Mouse (Mus musculus): ENCODE measurements around the gene Olfr78. TPM values are rescaled to one million over a fixed set of nuclear protein-coding genes. Genes with fewer than 3 reads are reported as not detected.

Olfr78 gene
- total RNA-seq (2021) (under 1 TPM; 0.57 to 0.86 TPM), polyA plus RNA-seq (2012; rRNA removed) (6.2 and 12.7 TPM in 2 replicates)
- long read RNA-seq = 0 reads

- H3K4me3 ChIP-seq = no peak within 1 kb of the TSS
- H3K36me3 ChIP-seq (ENCODE audit: control insufficient read depth, insufficient read depth, low read length) = no peaks in the 10 kb centered on the region
- no peak for TF ChIP-seq CTCF (IDR thresholded peaks at IDR 0.05)
- no peak for TF ChIP-seq EP300 (IDR thresholded peaks at IDR 0.05; ENCODE audit: insufficient read depth, low read depth, low read length)
- no peak for TF ChIP-seq POLR2A (IDR thresholded peaks at IDR 0.05; ENCODE audit: insufficient read depth, low read depth, low read length)
- intact Hi-C loops (cut with DNase I) = loop anchor here (10.0 kb wide), 1 partner anchor 94 kb away; the partner anchor contains the start of gene Olfr556
- no peaks in the 10 kb centered on the region for H3K27me3 ChIP-seq (ENCODE audit: control insufficient read depth, insufficient read depth, low read length)
- DNase-seq = no peak
- no peaks in the 10 kb centered on the region for H3K4me1 ChIP-seq (ENCODE audit: control insufficient read depth, insufficient read depth, low read length)
- WGBS = 61% methylated on average over 4 of the region's 4 CpGs
- H3K79me2 ChIP-seq (replicated peaks; ENCODE audit: control insufficient read depth, insufficient read depth, low read length) = no peaks in the 10 kb centered on the region
- no peak within 1 kb of the TSS for H3K9ac ChIP-seq (ENCODE audit: low read depth, low read length)
- no peak within 1 kb of the TSS for H3K27ac ChIP-seq
These were observed at the start of gene Olfr78, which contains the start of gene Olfr560 for GRCm38 (mm10) chr7:102759266-102759665. Olfr78 (minus strand) TSS chr7:102759471. Olfr560 (minus strand) TSS chr7:102759366.

GRCm38 (mm10) chr7:102803180-102803579, 43.9 kb upstream of the Olfr78 start, which contains the start of gene Olfr564:
Olfr564 (plus strand) TSS chr7:102803480.
- DNase-seq = no peak
- no peak within 1 kb of the TSS for H3K4me3 ChIP-seq
- no peaks in the 10 kb centered on the region for H3K79me2 ChIP-seq (replicated peaks; ENCODE audit: control insufficient read depth, insufficient read depth, low read length)
- H3K27ac ChIP-seq = no peak within 1 kb of the TSS
- no peak for TF ChIP-seq CTCF (IDR thresholded peaks at IDR 0.05)
- TF ChIP-seq EP300 (IDR thresholded peaks at IDR 0.05; ENCODE audit: insufficient read depth, low read depth, low read length) = no peak
- TF ChIP-seq POLR2A (IDR thresholded peaks at IDR 0.05; ENCODE audit: insufficient read depth, low read depth, low read length) = no peak
- H3K9ac ChIP-seq (ENCODE audit: low read depth, low read length) = no peak within 1 kb of the TSS
- no peaks in the 10 kb centered on the region for H3K4me1 ChIP-seq (ENCODE audit: control insufficient read depth, insufficient read depth, low read length)
- H3K36me3 ChIP-seq (ENCODE audit: control insufficient read depth, insufficient read depth, low read length) = no peaks in the 10 kb centered on the region
- no peaks in the 10 kb centered on the region for H3K27me3 ChIP-seq (ENCODE audit: control insufficient read depth, insufficient read depth, low read length)
- intact Hi-C loops (cut with DNase I) = no loop called here

GRCm38 (mm10) chr7:102770921-102771320, 11.7 kb upstream of the Olfr78 start, which contains the start of gene Olfr561:
Olfr561 (plus strand) TSS chr7:102771221.
- no peak within 1 kb of the TSS for H3K27ac ChIP-seq
- TF ChIP-seq POLR2A (IDR thresholded peaks at IDR 0.05; ENCODE audit: insufficient read depth, low read depth, low read length) (no peak), EP300 (IDR thresholded peaks at IDR 0.05; ENCODE audit: insufficient read depth, low read depth, low read length) (no peak), CTCF (IDR thresholded peaks at IDR 0.05) (no peak)
- no peak within 1 kb of the TSS for H3K9ac ChIP-seq (ENCODE audit: low read depth, low read length)
- no peaks in the 10 kb centered on the region for H3K79me2 ChIP-seq (replicated peaks; ENCODE audit: control insufficient read depth, insufficient read depth, low read length)
- WGBS = 42% methylated on average over 2 of the region's 2 CpGs
- H3K4me3 ChIP-seq = no peak within 1 kb of the TSS
- no peaks in the 10 kb centered on the region for H3K36me3 ChIP-seq (ENCODE audit: control insufficient read depth, insufficient read depth, low read length)
- H3K4me1 ChIP-seq (ENCODE audit: control insufficient read depth, insufficient read depth, low read length) = no peaks in the 10 kb centered on the region
- H3K27me3 ChIP-seq (ENCODE audit: control insufficient read depth, insufficient read depth, low read length) = no peaks in the 10 kb centered on the region
- intact Hi-C loops (cut with DNase I) = no loop called here
- DNase-seq = no peak

GRCm38 (mm10) chr7:102752086-102752485, 7.2 kb downstream of the Olfr78 start:
- H3K36me3 ChIP-seq (ENCODE audit: control insufficient read depth, insufficient read depth, low read length) = no peaks in the 10 kb centered on the region
- H3K9ac ChIP-seq (ENCODE audit: low read depth, low read length) = no peak overlapping the region
- no peaks in the 10 kb centered on the region for H3K27me3 ChIP-seq (ENCODE audit: control insufficient read depth, insufficient read depth, low read length)
- TF ChIP-seq CTCF (IDR thresholded peaks at IDR 0.05) = peak; percentile 62
- TF ChIP-seq POLR2A (IDR thresholded peaks at IDR 0.05; ENCODE audit: insufficient read depth, low read depth, low read length) = no peak
- TF ChIP-seq EP300 (IDR thresholded peaks at IDR 0.05; ENCODE audit: insufficient read depth, low read depth, low read length) = no peak
- no peaks in the 10 kb centered on the region for H3K79me2 ChIP-seq (replicated peaks; ENCODE audit: control insufficient read depth, insufficient read depth, low read length)
- intact Hi-C loops (cut with DNase I) = loop anchor here (2.0 to 10.0 kb wide), 2 partner anchors 87 to 239 kb away; partner anchors contain the start of gene Olfr556
- no peak overlapping the region for H3K27ac ChIP-seq
- no peak overlapping the region for H3K4me3 ChIP-seq
- no peak for DNase-seq
- WGBS = 3% methylated on average over 1 of the region's 1 CpGs
- H3K4me1 ChIP-seq (ENCODE audit: control insufficient read depth, insufficient read depth, low read length) = no peaks in the 10 kb centered on the region

- no peak overlapping the region for H3K9ac ChIP-seq (ENCODE audit: low read depth, low read length)
- H3K36me3 ChIP-seq (ENCODE audit: control insufficient read depth, insufficient read depth, low read length) = no peaks in the 10 kb centered on the region
- H3K27ac ChIP-seq = no peak overlapping the region
- no peaks in the 10 kb centered on the region for H3K27me3 ChIP-seq (ENCODE audit: control insufficient read depth, insufficient read depth, low read length)
- TF ChIP-seq EP300 (IDR thresholded peaks at IDR 0.05; ENCODE audit: insufficient read depth, low read depth, low read length) = no peak
- TF ChIP-seq POLR2A (IDR thresholded peaks at IDR 0.05; ENCODE audit: insufficient read depth, low read depth, low read length) = no peak
- no peak for TF ChIP-seq CTCF (IDR thresholded peaks at IDR 0.05)
- no peak for DNase-seq
- intact Hi-C loops (cut with DNase I) = no loop called here
- WGBS = 32% methylated on average over 2 of the region's 2 CpGs
- H3K4me3 ChIP-seq = no peak overlapping the region
- no peaks in the 10 kb centered on the region for H3K4me1 ChIP-seq (ENCODE audit: control insufficient read depth, insufficient read depth, low read length)
- H3K79me2 ChIP-seq (replicated peaks; ENCODE audit: control insufficient read depth, insufficient read depth, low read length) = no peaks in the 10 kb centered on the region
These were observed 21.6 kb downstream of the Olfr78 start for GRCm38 (mm10) chr7:102737705-102738104.

- Histone ChIP-seq H3K79me2 (replicated peaks; ENCODE audit: control insufficient read depth, insufficient read depth, low read length) (no peaks in the 10 kb centered on the region), H3K4me3 (no peak overlapping the region), H3K27ac (no peak overlapping the region), H3K4me1 (ENCODE audit: control insufficient read depth, insufficient read depth, low read length) (no peaks in the 10 kb centered on the region), H3K9ac (ENCODE audit: low read depth, low read length) (no peak overlapping the region), H3K27me3 (ENCODE audit: control insufficient read depth, insufficient read depth, low read length) (no peaks in the 10 kb centered on the region), H3K36me3 (ENCODE audit: control insufficient read depth, insufficient read depth, low read length) (no peaks in the 10 kb centered on the region)
- DNase-seq = no peak
- TF ChIP-seq POLR2A (IDR thresholded peaks at IDR 0.05; ENCODE audit: insufficient read depth, low read depth, low read length) = no peak
- no peak for TF ChIP-seq EP300 (IDR thresholded peaks at IDR 0.05; ENCODE audit: insufficient read depth, low read depth, low read length)
- no peak for TF ChIP-seq CTCF (IDR thresholded peaks at IDR 0.05)
- 48% methylated on average over 1 of the region's 1 CpGs for WGBS
- intact Hi-C loops (cut with DNase I) = no loop called here
These were observed 25.5 kb downstream of the Olfr78 start for GRCm38 (mm10) chr7:102733793-102734192.
